Mouse (Mus musculus) CD4-positive helper T cell, adult 2 months (primary cell): ENCODE measurements around the gene Polr3gl.
A peak's percentile ranks its signal among the peaks of the same experiment; 100 is the strongest.

ENCODE experiments used
- DNase-seq: peaks from one replicate; pipeline ENCODE4 v3.0.0-alpha.2; 2012; ENCODE audit warnings: low read depth, missing footprints, low spot score

The Polr3gl gene

DNA sequence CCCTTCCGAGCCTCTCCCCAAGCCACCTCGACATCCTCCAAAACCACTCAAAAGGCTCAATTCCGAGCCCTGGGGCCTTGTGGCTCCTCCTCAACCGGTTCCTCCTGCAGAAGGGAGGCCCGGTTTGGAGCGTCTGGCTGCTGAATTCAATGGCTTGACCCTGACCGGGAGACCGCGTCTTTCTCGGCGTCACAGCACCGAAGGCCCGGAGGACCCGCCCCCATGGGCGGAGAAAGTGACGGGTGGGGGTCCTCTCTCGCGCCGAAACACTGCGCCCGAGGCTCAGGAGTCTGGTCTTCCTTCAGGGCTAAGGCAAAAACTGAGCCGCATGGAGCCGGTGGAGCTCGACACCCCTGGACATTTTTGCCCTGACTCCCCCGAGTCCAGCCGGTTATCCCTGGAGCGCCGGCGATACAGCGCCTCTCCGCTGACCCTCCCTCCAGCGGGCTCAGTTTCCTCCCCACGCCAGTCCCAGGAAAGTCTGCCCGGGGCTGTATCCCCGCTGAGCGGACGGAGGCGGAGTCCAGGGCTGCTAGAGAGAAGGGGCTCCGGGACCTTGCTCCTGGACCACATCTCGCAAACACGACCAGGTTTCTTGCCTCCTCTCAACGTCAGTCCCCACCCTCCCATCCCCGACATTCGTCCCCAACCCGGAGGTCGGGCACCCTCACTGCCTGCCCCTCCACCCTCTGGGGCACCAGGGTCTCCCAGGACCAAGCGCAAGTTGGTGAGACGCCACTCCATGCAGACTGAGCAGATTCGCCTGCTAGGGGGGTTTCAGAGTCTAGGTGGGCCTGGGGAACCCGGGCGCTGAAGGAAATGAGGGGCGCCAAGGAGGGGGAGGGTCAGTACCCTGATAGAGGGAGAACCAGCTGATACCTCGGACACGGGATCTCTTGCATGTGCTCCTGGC is 4.4 kb upstream of the Polr3gl start:
- no peak for DNase-seq

DNA sequence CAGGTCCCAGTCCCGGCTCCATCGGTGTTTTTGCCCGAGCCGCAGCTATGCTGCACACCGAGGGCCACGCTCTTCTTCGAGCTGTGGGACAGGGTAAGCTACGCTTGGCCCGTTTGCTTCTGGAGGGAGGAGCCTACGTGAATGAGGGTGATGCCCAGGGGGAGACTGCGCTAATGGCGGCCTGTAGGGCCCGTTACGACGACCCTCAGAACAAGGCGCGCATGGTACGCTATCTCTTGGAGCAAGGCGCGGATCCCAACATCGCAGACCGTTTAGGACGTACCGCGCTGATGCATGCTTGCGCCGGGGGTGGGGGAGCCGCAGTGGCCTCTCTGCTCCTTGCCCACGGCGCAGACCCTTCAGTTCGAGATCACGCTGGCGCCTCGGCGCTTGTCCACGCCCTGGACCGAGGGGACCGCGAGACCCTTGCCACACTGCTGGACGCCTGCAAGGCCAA is 3.5 kb upstream of the Polr3gl start:
- DNase-seq = no peak

DNA sequence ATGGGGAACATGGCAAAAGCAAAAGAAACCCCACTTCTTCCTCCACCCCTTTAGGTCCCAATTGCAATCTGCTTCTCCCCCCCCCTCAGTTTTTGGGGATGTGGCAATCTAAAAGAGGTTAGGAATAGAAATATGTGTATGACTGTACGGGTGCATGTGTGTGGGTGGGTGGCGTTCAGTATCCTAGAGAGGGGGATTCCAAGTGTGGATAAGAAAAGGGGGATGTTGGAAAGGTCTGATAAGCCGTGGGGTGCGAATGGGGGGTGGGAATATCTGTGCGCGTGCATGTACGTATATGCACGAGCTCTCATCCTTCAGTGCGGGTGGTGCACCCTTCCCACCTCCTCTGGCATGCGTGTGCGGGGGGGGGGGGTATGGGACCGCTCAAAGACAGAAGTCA is 2.9 kb upstream of the Polr3gl start:
- DNase-seq = no peak

DNA sequence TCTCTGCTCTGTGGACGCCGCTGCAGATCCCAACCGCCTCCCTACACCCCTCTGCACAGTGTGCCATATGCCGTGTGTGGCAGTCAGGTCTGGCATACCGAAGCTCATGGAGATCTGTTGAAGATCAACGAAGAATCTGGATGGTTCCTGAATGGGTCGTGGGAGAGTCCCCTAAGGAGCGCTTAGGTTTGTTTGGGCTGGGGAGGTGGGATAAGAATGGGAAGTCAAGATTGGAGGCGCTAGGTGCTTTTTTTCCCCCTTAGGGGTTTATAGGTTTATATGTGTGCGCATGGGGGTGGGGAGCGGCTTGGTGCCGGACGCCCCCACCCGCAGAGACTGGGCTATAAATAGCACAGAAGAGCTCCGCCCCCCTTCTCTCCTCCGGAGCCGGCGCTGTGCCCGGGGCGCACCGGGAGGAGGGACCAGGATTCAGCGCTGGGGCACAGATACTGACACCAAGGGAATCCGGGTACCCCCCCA is 2.3 kb upstream of the Polr3gl start, which contains the start of gene Ankrd34a:
Gene Ankrd34a, plus strand, starts transcription at position 409 of the 480 bp plus-strand sequence.
- no peak for DNase-seq

DNA sequence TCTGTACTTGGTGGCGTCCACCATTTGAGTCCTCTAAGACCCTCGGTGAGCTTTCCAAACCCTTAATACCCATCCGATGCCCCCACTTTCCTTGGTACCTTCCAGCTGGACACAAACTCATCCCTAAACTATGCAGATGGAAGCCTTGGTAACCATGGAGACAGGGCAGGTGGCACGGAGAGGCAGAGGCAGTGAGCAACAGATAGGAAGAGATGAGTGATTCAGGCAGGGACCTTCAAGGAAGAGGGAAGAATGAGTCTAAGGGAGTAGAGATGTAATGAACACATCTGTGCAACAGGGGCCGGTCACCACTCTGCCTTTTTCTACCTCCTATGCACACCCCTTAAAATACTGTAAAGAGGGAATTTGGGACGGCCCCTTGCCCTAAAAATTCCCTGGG is 1.7 kb upstream of the Polr3gl start:
- no peak for DNase-seq

DNA sequence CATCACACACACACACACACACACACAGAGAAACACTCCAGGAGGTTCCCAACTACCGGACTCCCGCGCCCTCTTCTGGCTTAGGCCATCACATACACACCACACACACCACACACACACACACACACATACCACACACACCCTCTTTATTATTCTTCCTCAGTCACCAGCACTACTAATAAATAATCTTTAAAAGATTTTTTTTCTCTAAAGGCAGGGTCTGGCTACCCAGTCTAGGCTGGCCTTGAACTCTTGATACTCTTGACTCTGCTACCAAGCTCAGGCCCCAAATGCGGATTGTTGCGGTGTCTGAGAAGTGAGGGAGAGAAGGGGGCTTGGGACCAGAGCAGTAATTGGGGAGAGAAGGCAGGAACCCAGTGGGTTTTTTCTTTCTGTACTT is 870 bp upstream of the Polr3gl start:
- DNase-seq = no peak

DNA sequence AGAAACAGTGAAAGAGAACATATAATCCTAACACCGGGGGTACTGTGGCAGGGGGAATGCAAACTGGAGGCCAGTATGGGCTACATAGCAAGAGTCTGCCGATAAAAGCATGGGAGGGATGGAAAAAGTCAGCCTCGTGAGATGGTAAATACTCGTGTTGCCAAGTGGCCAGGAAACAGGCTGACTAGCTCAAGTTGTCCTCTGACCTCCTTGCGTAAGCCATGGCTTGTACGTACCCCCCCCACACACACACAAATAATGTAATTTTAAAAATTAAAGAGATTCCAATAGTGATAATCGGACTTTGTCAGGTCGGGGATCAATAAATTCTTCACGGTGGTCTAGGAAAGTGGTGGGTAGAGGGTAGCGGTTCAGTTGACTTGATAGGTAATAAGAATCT is 607 bp downstream of the Polr3gl start:
- DNase-seq = peak; percentile 49

DNA sequence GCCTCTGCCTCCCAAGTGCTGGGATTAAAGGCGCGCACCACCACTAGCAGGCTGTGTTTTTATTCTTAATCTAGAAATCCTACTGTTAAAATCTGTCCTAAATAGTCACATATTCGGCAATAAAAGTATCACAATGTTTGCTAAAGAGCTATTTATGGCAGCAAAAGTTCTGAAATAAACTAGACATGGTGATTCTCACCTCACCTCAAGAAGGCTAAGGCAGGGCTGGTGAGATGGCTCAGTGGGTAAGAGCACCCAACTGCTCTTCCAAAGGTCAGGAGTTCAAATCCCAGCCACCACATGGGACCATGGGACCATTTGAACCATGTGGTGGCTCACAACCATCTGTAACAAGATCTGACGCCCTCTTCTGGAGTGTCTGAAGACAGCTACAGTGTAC is 3.3 kb downstream of the Polr3gl start:
- no peak for DNase-seq

DNA sequence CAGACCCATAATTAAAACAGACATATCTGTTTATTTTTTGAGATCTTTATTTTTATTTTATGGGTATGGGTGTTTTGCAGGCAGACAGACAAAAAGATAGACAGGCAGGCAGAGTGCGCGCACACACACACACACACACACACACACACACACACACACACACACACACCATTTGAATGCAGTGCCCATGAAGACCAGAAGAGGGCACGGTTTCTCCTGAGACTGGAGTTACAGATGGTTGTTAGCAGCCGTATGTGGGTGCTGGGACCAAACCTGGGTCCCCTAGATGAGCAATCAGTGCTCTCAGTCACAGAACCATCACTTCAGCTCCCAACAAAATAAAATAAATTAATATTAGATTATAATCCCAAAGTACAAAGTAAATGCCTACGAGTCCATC is 10.6 kb downstream of the Polr3gl start:
- no peak for DNase-seq

DNA sequence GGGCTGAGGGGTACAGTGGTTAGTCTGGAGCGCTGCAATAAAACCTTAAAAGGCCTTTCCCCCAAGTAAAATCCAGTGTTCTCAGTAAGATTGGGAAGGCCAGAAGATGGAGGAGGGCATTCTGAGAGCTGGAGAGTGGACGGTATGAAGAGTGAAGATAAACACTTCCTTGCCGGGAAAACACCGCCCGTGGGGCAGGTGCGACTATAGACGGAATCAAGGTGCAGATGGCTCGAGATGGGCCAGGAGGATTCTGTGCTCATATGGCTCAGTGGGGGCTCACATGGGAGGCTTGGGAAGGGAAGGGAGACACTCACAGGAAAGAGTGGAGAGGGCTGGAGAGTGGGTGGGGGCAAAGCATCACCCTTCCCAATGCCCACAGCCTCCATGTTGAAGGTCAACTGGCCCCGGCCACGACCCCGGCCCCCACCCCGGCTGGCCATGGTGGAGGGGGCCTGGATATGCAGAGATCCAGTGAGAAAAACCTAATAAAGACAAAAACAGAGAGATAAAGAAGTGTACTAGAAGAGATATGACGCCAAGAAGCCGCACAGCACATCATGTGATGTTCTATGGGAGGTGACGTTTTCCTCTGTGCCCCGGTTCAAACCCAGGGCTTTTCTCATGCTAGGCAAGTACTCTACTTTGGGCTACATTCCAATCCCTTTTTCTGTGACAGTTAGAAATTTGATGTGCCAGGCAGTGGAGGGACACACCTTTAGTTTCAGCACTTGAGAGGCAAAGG is 12.0 kb downstream of the Polr3gl start:
- DNase-seq = no peak

DNA sequence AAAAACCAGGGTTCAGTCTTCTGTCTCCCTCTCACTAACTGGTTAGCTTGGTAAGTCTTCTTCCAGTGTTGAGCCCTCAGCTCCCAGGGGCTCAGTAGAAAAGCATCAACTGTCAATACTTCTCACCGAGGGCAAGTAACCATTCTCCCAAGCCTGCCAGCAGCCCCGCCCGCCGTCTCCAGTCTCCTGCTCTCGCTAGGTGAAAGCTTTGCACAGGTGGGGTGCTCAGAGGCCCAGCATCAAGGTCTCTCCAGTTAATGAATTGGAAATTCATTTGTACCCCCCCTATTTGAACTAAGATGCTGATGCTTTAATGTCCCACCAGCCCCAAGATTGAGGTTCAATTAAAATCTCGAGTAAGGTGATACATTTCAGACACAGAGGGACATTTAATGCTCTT is 12.8 kb downstream of the Polr3gl start:
- no peak for DNase-seq

DNA sequence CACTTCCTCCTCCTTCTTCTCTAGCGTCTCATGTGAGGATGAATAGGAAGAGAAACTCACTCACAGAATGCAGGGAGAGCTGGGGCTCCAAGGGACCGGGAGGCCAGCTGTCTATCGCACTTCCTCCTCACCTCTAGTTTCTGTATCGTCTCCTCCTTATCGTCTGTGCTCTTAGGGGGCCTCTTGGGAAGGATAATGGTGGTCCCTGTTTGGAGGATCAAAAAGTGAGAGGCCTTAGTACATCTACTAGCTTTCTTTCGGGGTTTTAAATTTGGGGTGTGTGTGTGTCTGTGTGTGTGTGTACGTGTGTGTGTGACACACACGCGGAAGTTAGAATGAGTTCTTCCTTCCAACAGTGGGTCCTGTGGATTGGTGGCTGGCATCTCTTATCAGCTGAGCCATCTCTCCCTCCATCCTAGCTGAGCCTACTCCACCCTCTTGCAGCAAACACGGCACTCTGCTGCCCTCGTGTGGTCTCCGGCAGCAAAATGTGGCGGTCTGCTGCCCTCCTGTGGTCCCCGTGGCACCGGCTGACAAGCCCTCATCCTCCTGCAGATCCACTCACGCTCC is 14.0 kb downstream of the Polr3gl start:
- DNase-seq = peak; percentile 91

DNA sequence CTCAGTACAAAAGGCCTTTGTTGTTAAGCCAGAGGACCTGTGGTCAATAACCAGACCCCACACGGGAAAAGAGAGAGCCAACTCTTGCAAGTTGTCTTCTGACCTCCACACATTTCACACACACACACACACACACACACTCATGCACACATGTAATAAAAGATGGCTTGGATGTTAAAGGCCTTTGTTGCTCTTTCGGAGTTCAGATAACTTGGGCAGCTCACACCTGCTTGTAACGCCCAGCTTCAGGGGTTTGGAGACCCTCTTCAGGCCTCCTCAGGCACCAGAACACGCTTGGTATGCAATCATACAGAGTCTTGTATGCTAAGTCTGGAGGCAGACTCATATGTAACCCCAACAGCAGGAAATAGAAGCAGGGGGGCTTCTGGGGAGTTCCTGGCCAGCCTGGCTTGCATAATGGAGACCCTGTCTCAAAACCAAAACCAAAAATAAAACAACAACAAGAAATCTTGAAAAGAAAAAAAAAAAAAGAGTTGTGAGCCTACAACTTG is 14.7 kb downstream of the Polr3gl start:
- DNase-seq = no peak

DNA sequence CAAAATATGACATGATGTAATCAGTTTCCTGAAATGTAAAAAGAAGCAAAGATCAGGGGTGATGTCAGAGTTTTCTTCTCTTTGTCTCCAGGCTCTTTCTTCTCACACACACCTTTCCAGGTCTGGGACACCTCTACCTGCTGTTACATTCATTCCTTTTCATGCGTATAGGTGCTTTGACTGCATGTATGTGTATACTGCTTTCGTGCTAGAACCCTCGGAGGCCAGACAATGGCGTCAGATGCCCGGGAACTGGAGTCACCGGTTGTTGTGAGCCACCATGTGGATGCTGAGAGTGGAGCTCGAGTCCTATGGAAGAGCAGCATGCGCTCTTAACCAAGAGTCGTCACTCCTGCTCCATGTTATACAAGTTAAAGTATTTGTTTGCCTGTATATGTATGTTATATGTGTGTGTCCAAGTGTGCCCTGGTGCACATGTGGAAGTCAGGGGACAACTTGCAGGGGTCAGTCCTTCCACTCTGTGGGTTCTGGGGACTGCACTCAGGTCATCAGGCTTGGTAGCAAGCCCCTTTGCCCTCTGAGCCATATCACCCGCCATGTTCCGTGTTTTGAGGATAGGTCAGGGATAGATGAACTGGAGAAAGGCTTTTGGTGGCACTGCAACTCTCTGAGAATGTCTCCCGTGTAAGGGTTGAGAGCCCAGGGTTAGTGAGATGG is 15.3 kb downstream of the Polr3gl start:
- DNase-seq = no peak

DNA sequence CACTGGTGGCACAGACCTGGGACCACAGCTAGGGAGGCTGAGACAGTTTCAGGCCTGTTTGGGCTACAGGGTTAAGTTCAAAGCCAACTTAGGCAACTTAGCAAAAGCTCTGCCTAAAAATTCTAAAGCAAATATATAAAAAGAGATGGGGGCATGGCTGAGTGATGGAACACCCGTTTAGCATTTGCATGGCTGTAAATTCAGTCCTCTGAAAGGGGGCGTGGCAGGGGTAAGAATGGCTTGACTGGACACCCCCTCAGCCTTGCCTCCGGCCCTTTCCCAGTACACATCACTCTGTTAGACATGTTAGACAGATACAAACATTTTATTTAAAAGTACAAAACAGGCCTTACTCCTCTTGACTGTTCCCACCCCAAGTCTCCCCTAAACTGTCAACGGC is 16.4 kb downstream of the Polr3gl start:
- DNase-seq = no peak

DNA sequence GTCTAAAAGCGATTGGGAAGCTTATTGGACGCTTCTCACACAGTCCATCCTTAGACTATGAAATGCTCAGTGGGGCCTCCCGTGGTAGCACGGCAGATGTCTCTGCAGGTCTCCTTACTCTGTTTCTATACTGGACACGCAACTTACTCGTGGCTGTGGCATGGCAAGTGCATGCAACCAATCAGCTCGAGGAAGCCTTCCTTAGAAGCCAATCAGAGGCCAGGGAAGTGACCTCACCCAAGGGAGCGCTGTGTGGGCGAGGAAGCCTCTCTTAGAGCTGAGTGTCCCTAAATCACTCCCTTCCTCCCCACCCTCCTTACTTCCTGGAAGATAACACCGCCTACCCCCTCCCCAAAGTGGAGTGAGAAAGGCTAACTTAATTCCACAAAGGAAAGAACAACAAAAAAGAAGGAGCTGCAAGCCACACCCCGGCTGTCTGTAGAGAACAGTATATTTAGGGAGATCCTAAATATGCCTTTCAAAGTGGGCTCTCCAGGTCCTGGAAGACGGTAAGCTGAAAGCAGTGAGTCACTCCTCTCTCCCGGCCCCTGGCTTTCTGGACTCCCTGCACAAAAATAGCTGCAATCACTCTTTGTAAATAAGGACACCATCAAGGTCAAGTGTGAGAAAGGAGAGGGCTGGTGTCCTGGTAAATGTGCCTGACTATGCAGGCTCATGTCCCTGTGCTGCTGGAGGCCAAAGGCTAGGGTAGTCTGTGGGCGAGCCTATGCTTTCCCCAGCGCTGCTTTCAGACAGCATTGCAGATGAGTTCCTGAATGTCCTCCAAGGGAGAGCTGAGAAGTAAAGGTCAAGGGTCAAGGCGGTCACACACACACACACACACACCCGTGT is 17.1 kb downstream of the Polr3gl start, which contains the start of gene Gm16253:
Gene Gm16253, plus strand, starts transcription at position 295 of the 852 bp plus-strand sequence.
- DNase-seq = peak; percentile 92

DNA sequence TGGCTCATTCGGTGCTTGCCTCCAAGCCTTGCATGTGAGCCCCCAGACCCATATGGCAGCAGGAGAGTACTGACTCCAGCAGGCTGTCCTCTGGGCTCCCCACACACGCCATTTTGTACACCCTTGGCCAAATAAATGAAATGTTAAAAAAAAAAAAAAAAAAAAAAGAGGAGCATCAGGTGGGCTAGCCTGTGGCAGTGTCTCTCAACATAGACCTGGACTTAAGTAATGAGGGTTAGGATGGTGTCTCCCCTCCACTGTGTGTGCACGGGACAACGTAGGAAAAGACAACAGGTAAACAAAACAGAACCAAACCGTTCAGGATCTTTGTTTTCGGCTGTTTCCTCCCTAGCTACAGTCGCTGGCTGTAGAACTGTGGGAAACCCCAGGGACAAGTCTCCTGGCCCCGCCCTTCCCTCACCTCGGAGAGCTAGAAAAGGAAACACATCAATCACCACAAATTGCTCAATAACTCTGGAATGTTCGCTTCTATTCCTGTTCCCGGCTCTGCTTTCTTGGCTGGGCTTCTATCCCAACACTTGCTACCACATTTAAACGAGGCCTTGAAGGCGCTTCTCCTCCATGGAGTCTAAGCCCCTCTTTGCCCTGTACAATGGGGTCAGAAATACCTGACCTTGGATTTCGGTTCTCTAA is 17.8 kb downstream of the Polr3gl start:
- peak; percentile 60 for DNase-seq

DNA sequence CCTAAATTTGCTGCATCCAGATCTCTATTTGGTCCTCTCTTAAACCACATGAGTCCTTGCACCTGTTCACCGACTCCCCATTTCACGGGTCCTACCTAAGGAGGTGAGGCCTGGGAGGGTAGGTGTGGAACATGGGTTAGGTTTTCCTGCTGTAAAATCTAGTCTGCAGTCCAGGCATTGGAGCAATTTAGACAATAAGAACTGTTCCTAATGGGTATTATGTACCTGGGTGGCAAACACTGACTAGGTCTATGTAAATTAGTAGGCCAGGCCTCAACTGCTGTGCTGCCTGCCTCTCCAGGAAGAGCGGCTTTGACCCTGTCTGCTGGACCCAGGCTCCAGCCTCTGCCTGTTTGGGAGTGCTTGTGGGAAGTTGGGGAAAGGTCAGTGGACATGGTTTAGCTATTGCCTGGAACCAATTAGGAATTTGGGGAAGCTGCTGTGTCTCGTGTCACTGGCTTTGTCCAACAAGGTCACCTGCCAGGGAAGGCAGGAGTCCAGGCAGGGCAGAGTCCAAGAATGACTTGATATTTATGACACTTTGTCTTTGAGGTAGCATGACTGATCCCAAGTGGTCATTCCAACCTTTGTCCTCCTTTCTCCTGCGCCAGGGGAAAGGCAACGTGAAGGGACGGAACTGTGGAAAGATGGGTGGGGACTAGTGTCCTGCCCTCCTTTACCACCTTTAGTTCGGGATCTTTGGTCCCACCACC is 18.6 kb downstream of the Polr3gl start:
- DNase-seq = no peak
